Mouse (Mus musculus) lung, postnatal 14 days (tissue): ENCODE measurements around the gene Gpbar1.

Source experiments
- DNase-seq: peaks from one replicate; pipeline ENCODE4 v3.0.0; 2021

Gpbar1 gene

DNA sequence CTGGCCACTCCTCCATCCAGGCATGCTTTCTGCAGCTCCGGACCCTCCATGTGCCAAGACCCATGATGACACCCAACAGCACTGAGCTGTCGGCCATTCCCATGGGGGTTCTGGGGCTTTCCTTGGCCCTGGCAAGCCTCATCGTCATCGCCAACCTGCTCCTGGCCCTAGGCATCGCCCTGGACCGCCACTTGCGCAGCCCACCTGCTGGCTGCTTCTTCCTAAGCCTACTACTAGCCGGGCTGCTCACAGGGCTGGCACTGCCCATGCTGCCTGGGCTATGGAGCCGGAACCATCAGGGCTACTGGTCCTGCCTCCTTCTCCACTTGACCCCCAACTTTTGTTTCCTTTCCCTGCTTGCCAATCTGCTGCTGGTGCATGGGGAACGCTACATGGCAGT, at the start of gene Gpbar1:
Gpbar1 (plus strand) TSS at position 13 of the 400 bp plus-strand sequence.
- DNase-seq: no peak

DNA sequence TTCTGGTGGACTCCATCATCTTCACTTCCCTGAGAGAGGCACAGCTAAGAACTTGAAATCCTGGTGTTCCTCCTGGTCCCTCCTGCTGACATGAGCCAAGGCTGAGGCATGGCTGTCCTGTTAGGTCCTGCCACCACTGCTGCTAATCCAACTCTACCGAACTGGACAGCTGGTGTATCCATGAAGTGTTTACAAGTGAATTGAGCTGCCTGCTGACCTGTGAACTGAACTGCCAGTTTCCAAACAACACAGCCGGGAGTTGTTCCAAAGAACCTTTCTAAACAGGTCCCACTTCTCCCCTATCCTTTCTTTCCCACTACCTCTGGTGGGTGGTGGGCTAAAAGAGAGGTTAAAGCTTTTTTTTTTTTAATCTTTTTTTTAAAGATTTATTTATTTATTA, 48.4 kb upstream of the Gpbar1 start:
- DNase-seq: no peak

DNA sequence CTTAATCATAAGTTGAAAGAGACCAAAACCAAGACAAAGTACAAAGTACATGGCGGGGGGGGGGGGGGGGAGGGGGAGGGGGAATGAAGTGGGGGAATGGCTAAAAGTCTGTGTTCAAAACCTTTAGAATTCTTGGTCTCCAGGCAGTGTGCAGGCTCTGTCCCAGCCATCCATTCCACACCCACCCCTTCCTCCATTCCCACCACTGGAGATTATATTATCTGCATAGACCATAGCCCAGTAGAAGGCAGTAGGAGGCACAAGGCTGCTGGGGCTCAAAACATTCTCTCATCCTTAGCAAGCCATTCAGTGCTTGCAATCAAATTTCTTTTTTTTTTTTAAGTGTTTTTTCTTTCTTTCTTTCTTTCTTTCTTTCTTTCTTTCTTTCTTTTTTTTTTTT, 47.4 kb upstream of the Gpbar1 start:
- DNase-seq: no peak

DNA sequence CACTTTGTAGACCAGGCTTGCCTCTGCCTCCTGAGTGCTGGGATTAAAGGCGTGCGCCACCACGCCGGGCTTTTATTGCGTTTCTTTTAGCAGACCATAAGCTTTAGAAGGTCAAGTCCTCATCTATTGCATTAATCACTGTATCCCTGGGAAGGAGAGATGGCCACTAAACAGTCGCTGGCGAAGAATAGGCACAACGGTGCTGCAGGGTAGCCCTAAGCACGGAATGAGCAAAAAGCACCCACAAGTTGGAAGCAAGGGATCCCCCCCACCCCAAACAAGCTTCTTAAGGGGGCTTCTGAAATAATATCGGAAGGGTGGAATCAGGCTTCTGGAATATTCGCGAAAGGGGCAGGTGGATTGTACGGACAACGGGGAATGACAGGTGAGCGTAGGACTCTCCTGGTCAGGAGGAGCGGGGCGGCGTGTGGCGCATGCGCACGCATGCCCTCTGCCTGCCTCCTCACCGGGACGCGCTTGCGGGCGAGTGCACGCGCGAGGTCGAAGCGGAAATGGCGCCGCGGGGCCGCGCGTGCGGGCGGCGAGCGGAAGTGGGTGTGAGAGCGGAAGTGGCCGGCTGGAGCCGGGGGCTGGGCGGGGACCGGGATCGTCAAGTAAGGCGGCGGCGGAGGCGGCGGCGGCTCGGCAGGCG, 42.3 kb upstream of the Gpbar1 start, which contains the start of gene Arpc2:
Arpc2 (plus strand) TSS at position 147 of the 652 bp plus-strand sequence.
- peak; percentile 97 for DNase-seq

DNA sequence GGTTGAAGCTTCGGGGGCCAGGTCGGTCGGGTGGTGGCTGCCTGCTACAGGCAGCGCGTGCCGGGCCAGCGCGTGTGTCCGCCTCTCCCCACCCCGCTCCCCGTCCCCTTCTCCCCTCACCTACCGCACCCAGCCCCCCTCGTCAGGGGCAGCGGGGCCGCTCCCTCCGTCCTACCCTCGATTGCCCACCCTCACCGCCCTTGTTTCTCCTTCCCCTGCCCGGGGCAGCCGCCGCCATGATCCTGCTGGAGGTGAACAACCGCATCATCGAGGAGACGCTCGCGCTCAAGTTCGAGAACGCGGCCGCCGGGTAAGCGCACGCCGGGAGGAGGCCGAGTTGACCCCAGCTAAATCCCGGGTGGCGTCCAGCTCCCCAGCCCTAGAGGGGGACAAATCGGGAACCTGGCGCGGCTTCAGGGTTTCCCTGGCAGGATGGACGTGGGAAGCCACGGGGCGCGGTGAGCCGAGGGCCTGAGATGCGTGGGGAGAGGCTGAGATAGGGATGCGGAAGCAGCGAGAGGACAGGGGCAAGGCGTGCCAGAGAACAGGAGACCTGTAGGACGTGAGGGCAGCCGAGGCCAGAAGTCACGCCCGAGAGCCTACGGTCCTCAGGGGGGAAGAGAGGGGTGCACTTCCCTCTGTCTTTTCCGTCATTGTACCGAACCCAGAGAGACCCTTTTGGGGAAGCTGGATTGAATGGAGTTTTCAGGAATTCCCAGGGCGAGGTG, 41.6 kb upstream of the Gpbar1 start:
- peak; percentile 64 for DNase-seq

DNA sequence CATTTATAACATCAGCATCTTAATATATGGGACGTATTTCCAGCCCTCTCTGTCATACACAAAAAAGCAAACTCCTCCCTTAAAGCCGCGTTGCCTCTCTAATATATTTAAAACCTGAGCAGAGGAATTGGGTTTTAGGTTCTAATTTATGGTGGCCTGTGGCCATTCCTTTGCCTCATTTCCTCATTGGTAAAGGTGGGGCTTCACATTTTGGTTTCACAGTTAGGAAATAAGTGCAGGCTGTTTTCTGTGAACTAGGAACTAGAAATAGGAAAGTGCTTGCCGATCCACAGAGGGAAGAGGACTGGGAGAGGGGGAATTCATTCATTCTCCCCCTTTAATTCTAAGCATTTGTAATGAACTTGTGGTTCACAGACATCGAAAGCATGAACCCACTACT, 40.7 kb upstream of the Gpbar1 start:
- DNase-seq: no peak

DNA sequence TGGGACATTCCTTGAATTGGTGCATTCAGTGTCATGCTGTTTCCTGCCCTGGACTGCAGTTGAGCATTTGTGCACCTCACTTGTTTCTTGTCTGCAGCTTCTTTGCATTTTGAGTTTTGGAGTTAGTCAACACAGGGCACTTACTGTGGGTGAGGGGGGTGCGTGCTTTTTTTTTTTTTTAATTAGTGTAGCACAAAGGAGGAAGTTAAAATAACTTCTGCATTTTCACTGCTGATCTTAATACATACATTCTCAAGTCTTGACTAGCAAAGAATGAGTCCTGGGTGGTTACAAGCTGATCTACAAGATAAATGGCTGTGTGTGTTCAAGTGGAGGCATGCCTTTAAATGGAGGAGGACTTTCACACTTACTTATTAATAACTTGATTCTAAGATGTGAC, 40.2 kb upstream of the Gpbar1 start:
- no peak for DNase-seq

DNA sequence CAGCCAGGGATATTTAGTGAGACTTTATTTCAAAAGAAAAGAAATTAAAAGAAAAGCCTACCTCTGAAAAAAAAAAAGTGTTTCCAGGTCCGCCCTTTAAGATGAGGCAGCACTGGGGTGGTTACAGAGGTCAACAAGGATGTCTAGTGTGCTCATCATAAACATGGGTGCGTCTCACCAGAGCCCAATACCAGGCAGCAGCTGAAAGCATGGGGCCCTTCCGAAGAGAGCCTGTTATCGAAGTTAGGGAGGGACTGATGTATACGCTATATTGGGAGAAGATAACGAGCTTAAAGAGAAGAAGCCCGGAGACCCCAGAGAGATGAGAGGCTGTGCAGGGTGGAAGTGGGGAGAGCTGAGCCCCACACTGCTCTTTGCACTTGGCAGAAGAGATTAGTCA, 39.2 kb upstream of the Gpbar1 start:
- no peak for DNase-seq

DNA sequence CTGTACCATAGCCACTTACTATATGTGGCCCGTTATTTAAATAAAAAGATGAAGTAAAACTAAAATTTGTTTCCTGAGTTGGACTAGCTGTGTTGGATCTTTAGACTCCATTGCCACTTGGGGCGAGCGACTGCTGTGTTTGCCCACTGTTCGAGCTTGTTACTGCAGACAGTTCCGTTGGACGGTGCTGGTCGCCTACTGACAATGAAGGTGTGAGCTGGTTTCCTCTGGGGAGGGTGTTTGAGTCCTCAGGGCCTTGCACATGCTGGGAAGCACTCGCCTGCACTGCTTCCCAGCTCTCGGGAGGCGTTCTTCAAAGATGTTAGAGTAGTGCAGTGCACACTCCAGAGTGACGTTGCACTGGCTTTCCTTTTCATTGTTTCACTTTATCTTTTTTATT, 38.7 kb upstream of the Gpbar1 start:
- no peak for DNase-seq

DNA sequence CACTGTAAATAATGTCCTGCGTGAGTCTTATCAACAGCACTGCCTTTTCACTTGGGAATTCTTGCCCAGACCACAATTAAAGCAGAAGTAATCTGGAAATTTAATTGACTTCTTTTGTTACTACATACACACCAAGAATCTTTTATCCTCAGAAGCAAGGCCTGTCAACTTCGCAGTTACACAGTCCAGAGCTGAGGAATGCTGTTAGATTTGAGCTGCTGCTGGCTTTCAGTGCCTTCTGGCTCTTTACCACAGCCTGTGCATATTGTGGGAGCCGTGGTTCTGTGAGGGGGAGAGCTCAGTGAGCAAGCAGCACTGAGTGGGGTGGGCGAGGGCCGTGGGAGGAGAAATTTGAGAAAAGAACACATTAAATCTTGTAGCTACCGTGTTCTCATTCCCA, 38.0 kb upstream of the Gpbar1 start:
- no peak for DNase-seq

DNA sequence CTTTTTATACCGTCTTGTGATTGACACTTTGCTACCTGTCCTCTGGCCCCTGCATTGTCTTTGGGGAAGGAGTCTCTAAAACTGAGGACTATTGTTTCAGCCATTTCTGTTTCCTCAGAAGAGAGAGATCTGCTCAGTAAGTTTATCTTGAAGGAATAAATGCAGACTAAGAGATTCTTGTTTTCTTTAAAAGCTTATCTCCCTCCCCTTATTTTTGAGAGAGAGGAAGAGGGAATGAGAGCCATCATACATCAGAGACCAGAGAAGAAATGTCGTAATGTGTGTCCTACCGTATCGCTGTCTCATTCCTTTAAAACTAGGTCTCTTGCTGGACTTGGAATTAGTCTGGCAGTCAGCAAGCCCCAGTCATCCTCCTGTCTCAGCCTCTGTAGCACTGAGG, 37.5 kb upstream of the Gpbar1 start:
- no peak for DNase-seq

DNA sequence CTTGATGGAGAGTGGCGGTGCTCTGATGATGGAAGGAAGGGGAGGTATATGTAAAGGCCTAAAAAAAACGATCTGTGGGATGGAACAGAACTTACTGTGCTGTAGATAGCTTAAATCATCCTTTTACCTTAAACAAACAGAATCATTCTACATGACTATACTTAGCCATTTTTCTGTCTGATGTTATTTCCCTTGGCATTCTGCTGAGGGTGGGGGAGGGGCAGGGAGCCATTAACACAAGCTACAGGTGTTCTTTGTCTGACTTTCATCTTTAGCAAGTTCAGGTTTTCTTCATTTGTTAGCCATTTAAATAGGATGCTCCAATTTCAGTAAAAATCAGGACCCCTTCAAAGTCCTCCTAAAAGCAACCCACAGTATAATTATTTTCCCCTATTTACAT, 32.8 kb upstream of the Gpbar1 start:
- DNase-seq: no peak

DNA sequence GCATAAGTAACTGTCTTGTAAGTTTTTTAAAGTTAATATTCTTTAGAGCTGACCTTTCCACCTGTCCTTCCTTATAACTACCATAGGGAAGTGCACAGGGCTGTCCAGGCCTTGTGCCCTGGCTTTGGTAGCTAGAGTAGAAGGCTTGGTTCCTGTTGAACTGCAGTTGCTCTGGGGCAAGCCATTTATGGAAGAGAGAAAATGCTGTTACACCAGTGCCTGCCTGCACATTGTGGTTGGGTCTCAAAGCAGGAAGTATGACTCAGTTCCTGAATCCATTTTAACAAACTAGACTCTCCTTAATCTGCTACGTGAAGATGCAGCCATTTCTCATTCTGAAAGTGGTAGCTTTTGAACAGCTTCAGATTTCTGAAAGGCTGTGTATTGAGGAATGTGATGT, 29.6 kb upstream of the Gpbar1 start:
- DNase-seq: peak; percentile 49

DNA sequence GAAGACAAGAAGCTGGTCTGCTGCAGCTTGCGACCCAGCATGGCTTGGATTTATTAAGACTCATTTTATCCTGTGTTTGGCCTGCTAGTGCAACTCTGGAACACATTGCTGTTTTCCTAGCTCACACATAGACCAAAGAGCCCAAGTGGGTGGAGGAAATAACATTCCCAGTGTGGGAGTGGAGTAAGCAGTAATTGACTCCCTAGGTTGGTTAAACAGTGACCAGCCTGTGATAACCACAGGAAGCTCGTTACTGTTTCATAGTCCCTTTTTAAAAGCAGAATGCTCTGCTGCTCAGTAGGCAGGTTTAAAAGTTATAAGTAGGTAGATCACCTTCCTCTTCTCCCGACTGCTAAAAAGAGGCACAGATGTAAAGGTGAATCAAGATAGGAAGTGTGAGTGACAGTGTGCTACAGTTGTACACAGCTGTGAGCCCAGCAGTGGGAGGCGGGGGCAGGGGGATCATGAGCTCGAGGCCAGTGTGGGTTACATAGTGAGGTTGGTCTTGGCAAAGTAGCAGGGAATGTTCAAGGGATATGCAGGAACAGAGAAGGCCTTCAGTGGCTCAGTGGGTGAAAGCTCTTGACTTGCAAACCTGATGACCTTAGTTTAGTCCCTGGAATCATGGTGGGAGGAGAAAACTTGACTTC, 28.9 kb upstream of the Gpbar1 start:
- DNase-seq: no peak

DNA sequence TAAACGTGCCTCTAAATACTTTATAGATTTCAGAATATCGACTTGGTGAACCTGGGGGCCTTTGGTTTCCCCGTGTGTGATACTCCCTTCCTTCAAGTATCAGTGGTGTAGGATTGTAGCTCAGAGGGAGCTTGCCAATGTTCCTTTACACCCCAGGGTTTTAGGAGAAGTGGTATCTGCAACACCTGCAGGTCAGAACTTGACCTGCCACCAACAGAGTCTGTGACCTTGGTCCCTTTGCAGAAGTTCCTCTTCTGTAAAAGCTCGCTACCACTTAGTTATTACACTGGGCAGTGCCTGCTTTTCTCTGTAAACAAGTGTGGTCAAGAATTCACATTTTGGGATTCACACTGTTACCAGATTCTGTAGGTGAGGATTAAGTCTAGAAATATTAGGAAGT, 28.3 kb upstream of the Gpbar1 start:
- DNase-seq: no peak

DNA sequence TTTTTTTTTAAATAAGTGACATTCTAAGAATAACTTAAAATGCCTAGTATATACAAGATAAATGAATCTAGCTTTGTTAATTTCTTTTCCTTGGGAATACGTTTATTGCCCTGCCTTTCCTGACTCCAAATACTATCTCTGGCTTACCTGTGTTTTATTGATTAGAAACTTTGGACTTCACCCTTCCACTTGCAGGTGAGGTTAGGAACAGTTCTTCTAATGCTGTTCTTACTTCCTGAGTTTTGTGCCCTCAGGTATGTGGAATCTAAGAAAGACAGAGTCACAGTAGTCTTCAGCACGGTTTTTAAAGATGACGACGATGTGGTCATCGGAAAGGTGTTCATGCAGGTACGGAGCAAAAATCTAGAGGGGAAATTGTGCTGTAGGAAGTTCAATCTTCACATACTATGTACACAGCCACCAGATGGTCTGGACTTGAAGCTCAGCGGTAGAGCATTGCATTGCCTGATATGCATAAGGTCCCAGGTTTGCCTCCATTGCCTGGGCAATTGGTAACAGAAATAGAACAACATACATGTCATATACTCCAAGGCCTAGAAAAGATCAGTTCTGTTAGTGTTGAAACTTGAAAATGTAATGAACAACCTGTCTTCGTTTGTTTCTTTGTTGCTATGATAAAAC, 22.5 kb upstream of the Gpbar1 start:
- no peak for DNase-seq

DNA sequence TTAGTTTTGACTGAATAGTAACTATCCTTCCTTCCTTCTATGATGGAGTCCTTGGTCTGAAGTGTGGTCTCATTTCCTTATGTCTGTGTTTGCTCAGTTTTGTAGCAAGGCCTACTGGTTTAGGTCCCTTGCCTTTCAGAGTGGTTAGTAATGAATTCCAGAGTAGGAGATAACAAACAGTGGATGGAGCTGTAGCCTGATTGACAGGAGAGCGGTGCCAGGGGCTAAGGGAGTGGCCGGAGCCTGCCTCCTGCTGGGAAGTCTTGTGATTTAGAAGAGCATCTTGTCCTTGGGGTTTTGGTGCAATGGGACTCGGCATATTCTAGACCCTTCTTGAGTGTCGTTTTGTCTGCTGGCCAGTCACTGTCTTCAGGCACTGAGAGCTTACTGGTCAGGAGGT, 21.6 kb upstream of the Gpbar1 start:
- DNase-seq: no peak

DNA sequence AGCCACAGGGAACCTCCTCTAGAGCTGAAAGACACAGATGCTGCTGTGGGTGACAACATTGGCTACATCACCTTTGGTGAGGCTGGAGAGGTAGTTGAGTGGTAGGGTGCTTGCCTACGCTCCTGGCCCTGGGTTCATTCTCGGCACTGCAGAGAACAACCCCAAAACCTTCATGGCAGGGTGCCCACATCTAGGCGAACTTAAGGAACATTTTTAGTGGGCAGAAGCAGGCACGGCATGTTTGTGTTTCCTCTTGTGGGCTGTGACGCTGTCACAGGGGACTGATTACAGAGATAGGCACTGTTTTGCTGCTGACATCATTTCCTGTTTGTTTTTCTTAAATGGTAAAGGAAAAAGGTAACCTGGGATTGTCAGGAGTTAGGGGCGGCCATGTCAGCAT, 15.8 kb upstream of the Gpbar1 start:
- no peak for DNase-seq

DNA sequence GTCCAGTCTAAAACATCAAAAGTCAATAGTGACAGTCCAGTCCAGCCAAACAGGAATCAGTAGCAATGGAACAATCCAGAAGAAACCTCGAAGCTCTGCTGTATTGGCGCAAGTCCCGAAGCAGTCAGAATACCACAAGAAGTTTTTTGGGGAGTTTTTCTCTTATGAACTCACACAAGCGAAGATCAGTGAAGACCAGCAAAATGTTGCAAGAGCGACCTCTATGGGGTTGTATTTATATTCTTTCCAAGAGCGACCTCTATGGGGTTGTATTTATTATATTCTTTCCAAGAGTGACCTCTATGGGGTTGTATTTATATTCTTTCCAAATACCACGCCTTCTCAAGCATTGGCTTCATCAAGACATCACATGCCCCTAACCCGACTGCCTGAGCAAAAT, 9.6 kb upstream of the Gpbar1 start:
- DNase-seq: no peak

DNA sequence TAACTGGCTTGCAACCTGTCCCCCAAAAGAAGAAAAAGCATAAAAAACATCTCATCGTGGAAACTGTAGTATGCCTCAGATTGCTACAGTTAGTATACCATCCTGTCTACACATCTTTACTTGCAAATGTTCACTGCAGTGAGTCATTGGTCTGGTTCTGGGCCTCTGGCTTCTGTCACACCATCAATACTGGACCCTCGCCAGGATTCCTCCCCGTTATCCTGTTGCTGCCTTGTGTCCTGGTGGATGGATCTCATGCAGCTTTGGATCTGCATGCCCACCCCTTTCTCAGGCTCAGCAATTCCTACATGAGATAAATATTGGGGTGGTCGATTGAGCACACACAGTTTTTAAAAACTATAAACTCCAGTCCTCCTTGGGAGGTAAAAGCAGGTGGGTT, 6.7 kb upstream of the Gpbar1 start:
- DNase-seq: no peak

DNA sequence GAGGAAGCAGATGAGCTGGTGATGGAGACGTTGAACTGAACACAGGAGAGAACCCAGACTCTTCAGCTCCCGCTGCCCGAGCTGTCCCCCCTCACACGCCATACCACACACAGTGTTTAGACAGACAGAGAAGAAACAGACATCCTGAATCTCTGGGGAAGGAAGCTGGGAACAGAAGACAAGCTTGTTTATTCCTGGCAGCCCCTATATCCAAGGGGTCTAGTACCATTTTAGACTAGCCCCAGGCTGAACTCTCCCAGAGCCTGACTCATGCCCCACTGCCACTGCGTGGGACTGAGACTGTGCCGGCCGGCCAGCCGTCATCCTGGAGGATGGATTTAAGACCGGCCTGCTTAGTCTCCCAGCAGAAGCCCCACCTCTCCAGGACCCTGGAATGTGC, 3.3 kb upstream of the Gpbar1 start:
- DNase-seq: no peak

DNA sequence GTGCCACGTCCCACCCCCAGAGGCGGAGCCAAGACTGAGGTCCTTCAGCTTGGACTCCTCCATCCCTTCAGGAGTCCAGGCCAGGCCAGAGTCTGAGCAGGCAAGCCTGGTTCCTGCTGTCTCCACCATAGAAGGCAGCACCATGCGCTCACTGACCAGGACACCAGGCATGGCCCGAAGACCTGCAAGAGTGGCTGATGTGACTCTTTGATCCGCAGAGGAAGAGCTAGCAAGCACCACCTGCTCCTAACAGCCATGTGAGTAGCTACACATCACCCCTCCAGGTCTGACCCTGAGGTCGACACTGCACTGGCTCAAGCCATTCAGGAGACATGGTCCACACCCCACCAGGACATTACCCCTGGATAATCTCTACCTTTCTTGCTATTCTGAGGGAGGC, 1.3 kb upstream of the Gpbar1 start:
- DNase-seq: no peak

DNA sequence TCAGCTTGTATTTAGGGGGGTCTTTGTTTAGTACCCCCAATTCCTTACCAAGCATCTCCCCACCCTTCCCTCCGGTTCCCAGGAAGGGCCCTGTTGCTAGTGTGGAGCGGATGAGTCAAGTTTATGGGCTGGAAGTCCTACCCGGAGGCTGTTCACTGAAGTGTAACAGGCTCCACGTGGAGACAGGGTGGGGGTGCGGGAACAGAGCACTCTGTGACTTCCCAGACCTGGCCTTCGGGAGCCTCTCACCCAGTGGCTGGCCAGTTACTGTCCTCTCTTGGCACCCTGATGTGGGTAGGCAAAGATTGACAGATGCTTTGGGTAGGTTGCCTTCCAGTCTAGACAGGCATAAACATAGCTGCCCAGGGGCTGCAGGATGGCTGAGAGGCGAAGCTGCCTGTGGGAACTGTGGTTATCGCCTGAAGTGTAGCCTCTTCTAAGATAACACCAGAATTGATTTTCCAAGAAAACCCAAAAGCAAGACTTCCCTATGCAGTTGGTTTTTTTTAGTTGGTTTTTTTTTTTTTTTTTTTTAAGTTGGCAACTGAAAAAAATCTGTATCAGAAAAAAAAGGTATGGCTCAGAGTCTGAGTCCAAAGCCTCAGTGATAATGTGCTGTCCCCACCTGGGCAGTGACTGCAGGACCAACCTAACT, 340 bp upstream of the Gpbar1 start:
- no peak for DNase-seq
